Mouse (Mus musculus): Measurements from ENCODE around the gene Cd2. TPM values are rescaled to one million over a fixed set of nuclear protein-coding genes. Genes with fewer than 3 reads are reported as not detected.
A peak's percentile ranks its signal among the peaks of the same experiment; 100 is the strongest.

The Cd2 gene
- polyA plus RNA-seq, 1 experiment from 2014 or later: 2.5 TPM

DNA sequence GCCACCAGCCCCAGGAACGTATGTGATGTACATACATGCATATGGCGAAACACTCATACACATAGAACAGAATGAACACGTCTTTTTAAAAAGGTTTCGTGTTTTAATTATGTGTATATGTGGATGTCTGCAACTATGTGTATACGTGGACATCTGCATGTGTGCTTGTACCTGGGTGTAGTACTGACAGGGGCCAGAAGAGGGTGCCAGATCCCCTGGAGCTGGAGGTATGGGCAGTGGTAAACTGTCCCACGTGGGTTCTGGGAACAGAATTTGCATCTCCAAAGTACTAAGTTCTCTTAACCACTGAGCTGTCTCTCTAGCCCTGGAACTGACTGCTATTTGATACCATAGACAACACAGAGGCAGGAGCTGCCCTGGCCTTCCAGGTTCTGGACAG lies 30.4 kb upstream of the Cd2 start:
- no peak for TF ChIP-seq EP300 (IDR thresholded peaks at IDR 0.05; ENCODE audit: low read depth)
- peak; percentile 74 for TF ChIP-seq CTCF (IDR thresholded peaks at IDR 0.05; ENCODE audit: low read depth)

DNA sequence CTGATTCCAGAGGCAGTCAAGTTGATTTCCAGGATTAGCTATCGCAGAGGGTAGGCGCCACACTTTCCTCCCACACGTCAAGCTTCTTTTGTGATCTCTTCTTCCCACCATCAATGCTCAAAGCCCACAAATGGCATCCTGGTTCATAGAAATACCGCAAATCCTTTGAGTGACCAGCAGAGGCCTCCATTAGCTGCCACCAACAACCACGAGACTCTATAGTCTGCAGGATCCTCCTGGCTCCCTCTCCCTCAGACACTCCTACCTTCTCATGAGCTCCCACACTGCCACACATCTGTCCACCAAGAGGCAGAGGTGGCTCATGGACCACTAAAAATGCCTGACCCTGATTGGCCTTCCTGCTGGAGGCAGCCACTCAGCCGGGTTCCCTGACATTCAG lies 27.2 kb upstream of the Cd2 start:
- ATAC-seq (no peak), DNase-seq (no peak)
- no peak overlapping the region for H3K4me2 ChIP-seq (ENCODE audit: low read depth, low read length)
- no peaks in the 10 kb centered on the region for H3K36me3 ChIP-seq (replicated peaks; ENCODE audit: insufficient read depth, low read length)
- H3K9me3 ChIP-seq (ENCODE audit: low read length): no peaks in the 10 kb centered on the region
- no peak overlapping the region for H3K9ac ChIP-seq (replicated peaks)
- no peaks in the 10 kb centered on the region for H3K4me1 ChIP-seq (ENCODE audit: insufficient read depth)
- H3K27me3 ChIP-seq (ENCODE audit: insufficient read depth, low read length): no peaks in the 10 kb centered on the region
- WGBS (ENCODE audit: insufficient replicate concordance): 76% methylated on average over 6 of the region's 6 CpGs
- no peak for TF ChIP-seq EP300 (IDR thresholded peaks at IDR 0.05; ENCODE audit: low read depth)
- peak; percentile 35; the same call in 1 of the 2 replicates for TF ChIP-seq CTCF (IDR thresholded peaks at IDR 0.05; ENCODE audit: low read depth)
- no peak overlapping the region for H3K27ac ChIP-seq (ENCODE audit: low read depth)
- no peak overlapping the region for H3K4me3 ChIP-seq (ENCODE audit: low read depth, low read length)

More for the DNA sequence above, 30.4 kb upstream of the Cd2 start:
- ATAC-seq (no peak), DNase-seq (peak; percentile 70)
- H3K36me3 ChIP-seq (replicated peaks; ENCODE audit: insufficient read depth, low read length): no peaks in the 10 kb centered on the region
- H3K4me3 ChIP-seq (ENCODE audit: low read depth, low read length): no peak overlapping the region
- H3K4me1 ChIP-seq (ENCODE audit: insufficient read depth): no peaks in the 10 kb centered on the region
- H3K27ac ChIP-seq (ENCODE audit: low read depth): no peak overlapping the region
- H3K4me2 ChIP-seq (ENCODE audit: low read depth, low read length): no peak overlapping the region
- H3K27me3 ChIP-seq (ENCODE audit: insufficient read depth, low read length): no peaks in the 10 kb centered on the region
- H3K9me3 ChIP-seq (ENCODE audit: low read length): no peaks in the 10 kb centered on the region
- H3K9ac ChIP-seq (replicated peaks): no peak overlapping the region
- 68% methylated on average over 6 of the region's 6 CpGs for WGBS (ENCODE audit: insufficient replicate concordance)

DNA sequence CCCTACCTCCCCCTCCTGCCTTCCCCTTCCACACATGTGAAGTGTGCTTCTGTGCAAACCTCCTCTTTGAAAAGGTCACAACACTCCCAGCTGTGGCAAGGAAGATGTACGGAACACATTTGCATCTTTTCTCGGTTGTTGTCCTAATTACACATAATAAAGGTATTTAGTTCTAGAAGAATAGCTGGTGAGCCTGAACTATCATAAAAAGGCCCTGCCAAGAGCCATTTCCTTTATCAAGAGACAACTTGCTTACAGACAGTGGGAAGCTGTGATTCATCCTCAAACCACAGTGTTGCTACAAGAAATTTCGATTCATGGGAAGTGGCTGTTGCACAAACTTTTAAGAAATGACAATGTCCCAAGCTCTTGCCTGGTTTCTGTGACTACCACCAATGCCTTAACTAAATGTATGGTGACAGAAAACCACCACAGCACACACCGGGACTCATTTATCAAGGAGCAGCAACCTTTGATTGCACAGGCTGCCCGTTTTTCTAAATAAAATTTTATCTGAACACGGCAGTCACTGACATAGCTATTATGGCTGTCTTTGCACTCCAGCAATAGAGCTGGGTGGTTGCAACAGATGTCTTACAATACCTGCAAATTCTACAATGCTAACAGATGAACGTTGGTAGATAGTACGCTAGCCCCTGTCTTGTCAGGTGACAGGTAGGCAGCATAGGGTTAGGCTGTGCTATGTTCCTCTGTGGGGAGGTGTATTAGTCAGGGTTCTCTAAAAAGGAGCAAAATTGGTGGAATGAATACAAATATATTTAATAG lies 25.7 kb upstream of the Cd2 start:
- DNase-seq (no peak), ATAC-seq (no peak)
- 47% methylated on average over 8 of the region's 8 CpGs for WGBS (ENCODE audit: insufficient replicate concordance)
- no peak overlapping the region for H3K9ac ChIP-seq (replicated peaks)
- H3K4me2 ChIP-seq (ENCODE audit: low read depth, low read length): no peak overlapping the region
- no peaks in the 10 kb centered on the region for H3K36me3 ChIP-seq (replicated peaks; ENCODE audit: insufficient read depth, low read length)
- TF ChIP-seq EP300 (IDR thresholded peaks at IDR 0.05; ENCODE audit: low read depth) (peak; percentile 50; the same call in 1 of the 2 replicates), CTCF (IDR thresholded peaks at IDR 0.05; ENCODE audit: low read depth) (no peak)
- H3K4me3 ChIP-seq (ENCODE audit: low read depth, low read length): no peak overlapping the region
- no peak overlapping the region for H3K27ac ChIP-seq (ENCODE audit: low read depth)
- no peaks in the 10 kb centered on the region for H3K27me3 ChIP-seq (ENCODE audit: insufficient read depth, low read length)
- no peaks in the 10 kb centered on the region for H3K9me3 ChIP-seq (ENCODE audit: low read length)
- no peaks in the 10 kb centered on the region for H3K4me1 ChIP-seq (ENCODE audit: insufficient read depth)

DNA sequence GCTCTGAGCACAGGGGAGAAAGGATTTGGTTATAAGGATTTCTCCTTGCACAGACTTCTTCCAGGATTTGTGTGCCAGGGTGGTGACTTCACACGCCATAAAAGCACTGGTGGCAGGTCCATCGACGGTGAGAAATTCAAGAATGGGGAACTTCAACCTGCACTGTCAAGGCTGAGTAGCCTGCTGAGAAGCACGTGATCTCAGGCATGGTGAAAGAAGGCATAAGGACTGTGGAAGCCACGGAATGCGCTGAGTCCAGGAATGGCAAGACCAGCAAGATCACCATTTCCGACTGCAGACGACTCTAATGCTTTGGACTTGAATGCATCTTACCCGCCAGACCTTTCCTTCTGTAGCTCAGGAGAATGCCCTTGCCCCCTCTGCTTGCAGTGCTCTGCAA lies 23.2 kb upstream of the Cd2 start:
- Histone ChIP-seq H3K4me2 (ENCODE audit: low read depth, low read length) (no peak overlapping the region), H3K4me3 (ENCODE audit: low read depth, low read length) (no peak overlapping the region), H3K9ac (replicated peaks) (no peak overlapping the region), H3K27ac (ENCODE audit: low read depth) (no peak overlapping the region), H3K27me3 (ENCODE audit: insufficient read depth, low read length) (no peaks in the 10 kb centered on the region), H3K36me3 (replicated peaks; ENCODE audit: insufficient read depth, low read length) (no peaks in the 10 kb centered on the region), H3K4me1 (ENCODE audit: insufficient read depth) (no peaks in the 10 kb centered on the region), H3K9me3 (ENCODE audit: low read length) (no peaks in the 10 kb centered on the region)
- ATAC-seq (no peak), DNase-seq (no peak)
- TF ChIP-seq CTCF (IDR thresholded peaks at IDR 0.05; ENCODE audit: low read depth) (no peak), EP300 (IDR thresholded peaks at IDR 0.05; ENCODE audit: low read depth) (no peak)
- 37% methylated on average over 9 of the region's 9 CpGs for WGBS (ENCODE audit: insufficient replicate concordance)

DNA sequence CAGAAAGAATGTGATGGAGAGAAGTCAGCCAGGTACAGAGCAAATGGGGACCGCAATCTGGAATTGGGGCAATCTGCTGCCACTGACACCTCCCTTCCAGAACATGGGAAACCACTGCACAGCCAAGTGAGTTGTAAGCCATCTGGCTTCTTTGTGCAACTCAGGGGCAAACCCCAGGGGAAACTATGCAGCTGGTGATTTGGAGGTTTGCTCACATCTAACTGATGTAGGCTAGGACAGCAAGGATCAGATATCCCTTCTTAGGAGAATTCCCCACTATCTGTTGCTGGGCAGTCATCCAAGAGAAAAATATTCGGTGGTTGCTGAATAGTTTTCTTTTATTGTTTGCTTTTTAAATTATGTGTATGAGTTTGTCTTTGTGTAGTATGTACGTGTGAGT lies 21.9 kb upstream of the Cd2 start:
- H3K9ac ChIP-seq (replicated peaks): no peak overlapping the region
- 71% methylated on average over 3 of the region's 3 CpGs for WGBS (ENCODE audit: insufficient replicate concordance)
- DNase-seq (no peak), ATAC-seq (no peak)
- no peaks in the 10 kb centered on the region for H3K4me1 ChIP-seq (ENCODE audit: insufficient read depth)
- no peaks in the 10 kb centered on the region for H3K27me3 ChIP-seq (ENCODE audit: insufficient read depth, low read length)
- H3K4me3 ChIP-seq (ENCODE audit: low read depth, low read length): no peak overlapping the region
- no peaks in the 10 kb centered on the region for H3K36me3 ChIP-seq (replicated peaks; ENCODE audit: insufficient read depth, low read length)
- TF ChIP-seq EP300 (IDR thresholded peaks at IDR 0.05; ENCODE audit: low read depth): no peak
- no peak for TF ChIP-seq CTCF (IDR thresholded peaks at IDR 0.05; ENCODE audit: low read depth)
- H3K9me3 ChIP-seq (ENCODE audit: low read length): no peaks in the 10 kb centered on the region
- no peak overlapping the region for H3K4me2 ChIP-seq (ENCODE audit: low read depth, low read length)
- no peak overlapping the region for H3K27ac ChIP-seq (ENCODE audit: low read depth)

DNA sequence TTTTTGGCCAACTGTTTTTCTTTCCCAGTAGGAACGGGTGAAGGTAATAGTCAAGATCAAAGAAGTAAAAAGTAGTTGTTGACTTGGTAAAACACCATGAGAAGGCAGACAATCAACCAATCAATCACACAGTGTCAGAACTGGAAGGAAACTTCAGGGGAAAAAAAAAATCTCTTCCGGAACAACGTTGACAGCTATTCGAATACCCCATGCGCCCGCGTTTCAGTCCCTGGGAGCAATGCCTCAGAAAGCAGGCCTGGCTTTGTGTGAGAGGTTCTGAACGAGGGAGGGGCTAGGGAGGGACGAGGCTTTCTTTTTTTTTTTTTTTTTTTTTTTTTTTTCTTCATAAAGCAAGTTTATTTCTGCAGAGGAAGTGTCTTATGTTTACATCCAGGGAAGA lies 18.4 kb upstream of the Cd2 start:
- Histone ChIP-seq H3K4me1 (ENCODE audit: insufficient read depth) (no peaks in the 10 kb centered on the region), H3K27ac (ENCODE audit: low read depth) (no peak overlapping the region), H3K4me2 (ENCODE audit: low read depth, low read length) (no peak overlapping the region), H3K9me3 (ENCODE audit: low read length) (no peaks in the 10 kb centered on the region), H3K4me3 (ENCODE audit: low read depth, low read length) (no peak overlapping the region), H3K9ac (replicated peaks) (no peak overlapping the region), H3K27me3 (ENCODE audit: insufficient read depth, low read length) (no peaks in the 10 kb centered on the region), H3K36me3 (replicated peaks; ENCODE audit: insufficient read depth, low read length) (no peaks in the 10 kb centered on the region)
- no peak for DNase-seq
- no peak for TF ChIP-seq EP300 (IDR thresholded peaks at IDR 0.05; ENCODE audit: low read depth)
- TF ChIP-seq CTCF (IDR thresholded peaks at IDR 0.05; ENCODE audit: low read depth): no peak
- 42% methylated on average over 9 of the region's 9 CpGs for WGBS (ENCODE audit: insufficient replicate concordance)
- no peak for ATAC-seq

Data from liver, postnatal 0 days (tissue).